Mouse (Mus musculus) neural tube, embryonic 12.5 days (tissue): ENCODE data around the gene Ddx11. TPM values are rescaled to one million over a fixed set of nuclear protein-coding genes. Genes with fewer than 3 reads are reported as not detected.

Source experiments
- polyA plus RNA-seq: library from polyadenylated mRNA; unstranded; fragments of >200 nt; fragmentation: Nextera tagmentation; extraction: Ambion mirVana; gene quantifications from 2 replicates; pipeline ENCODE4 v1.2.1, GENCODE M21; 2016

The Ddx11 gene
- polyA plus RNA-seq, 1 experiment from 2014 or later, result 18.0 TPM

Other genes starting within 250 kb of the Ddx11 start
- gene Ralbp1, start 237.7 kb upstream of the Ddx11 start, polyA plus RNA-seq, result 53.0 and 53.7 TPM in 2 replicates
- 75.0 and 79.0 TPM in 2 replicates for gene Twsg1, start 172.3 kb upstream of the Ddx11 start, polyA plus RNA-seq
- 69.2 and 72.3 TPM in 2 replicates for gene Ankrd12, start 46.4 kb upstream of the Ddx11 start, polyA plus RNA-seq
- 299 and 308 TPM in 2 replicates for gene Ndufv2, start 22.0 kb upstream of the Ddx11 start, polyA plus RNA-seq
- gene Washc1, start 12.0 kb upstream of the Ddx11 start, polyA plus RNA-seq, result 38.7 and 39.1 TPM in 2 replicates